8 mouse cellular contexts compared by ENCODE assay signal in the genomic region with DNA sequence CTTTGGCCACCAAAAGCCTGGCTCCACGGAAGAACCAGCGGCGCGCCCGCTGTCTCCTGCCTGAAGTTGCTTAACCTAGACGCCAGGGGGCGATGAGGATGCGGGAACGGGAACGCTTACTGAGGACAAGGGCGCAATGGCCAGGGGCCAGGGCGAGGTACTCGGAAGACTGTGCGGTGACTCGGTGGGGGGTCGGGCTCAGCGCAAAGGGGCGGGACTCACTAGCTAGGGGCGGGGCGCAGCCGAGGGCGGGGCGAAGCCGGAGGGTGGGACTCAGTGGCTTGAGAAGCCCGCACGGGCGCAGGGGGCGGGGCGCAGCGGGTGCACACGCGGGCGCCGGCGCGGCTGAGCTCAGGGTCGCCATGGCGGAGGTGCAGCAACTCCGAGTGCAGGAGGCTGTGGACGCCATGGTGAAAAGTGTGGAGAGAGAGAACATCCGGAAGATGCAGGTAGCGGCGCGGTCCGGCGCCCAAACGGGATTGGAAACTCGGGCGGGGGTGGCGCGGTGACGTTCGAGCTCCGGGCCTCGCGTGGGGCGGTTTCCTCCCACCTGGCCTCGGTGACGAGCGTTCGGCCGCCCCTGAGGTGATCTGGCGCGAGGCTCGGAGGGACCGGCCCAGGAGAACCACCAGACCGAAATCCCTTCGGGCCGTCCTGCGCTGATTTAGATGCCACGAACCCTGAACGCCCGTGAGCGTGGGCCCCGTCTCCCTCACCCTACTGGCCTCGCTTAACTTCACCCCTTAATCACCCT. TPM values are rescaled to one million over a fixed set of nuclear protein-coding genes. Genes with fewer than 3 reads are reported as not detected.
DNase-seq lines count a peak whose midpoint lies in the region; ATAC-seq lines count a peak whose summit lies in the region.

Gene Fam136a, plus strand, starts transcription at position 276 of the 754 bp plus-strand sequence.

- H3K36me3 ChIP-seq in hindbrain, embryonic 11.5 days (ENCODE audit: control insufficient read depth, insufficient read depth, low read length): no peaks in the 10 kb centered on the region

- peak; percentile 99 for DNase-seq in Muller cell, postnatal 12 days (ENCODE audit: inconsistent ontology term)
- DNase-seq in cerebellum, adult 9-11 months: peak; percentile 93
- peak; percentile 80 to 93 for DNase-seq in frontal cortex, adult 2 months (ENCODE audit: extremely low spot score in 1 of 2, low spot score in 1 of 2)
- DNase-seq in hindbrain, embryonic 11.5 days (ENCODE audit: low spot score): peak; percentile 99
- DNase-seq in layer of hippocampus, postnatal 10 days (ENCODE audit: low spot score in 2 of 2): peak; percentile 97 to 98
- DNase-seq in lung, postnatal 10 days: peak; percentile 97
- DNase-seq in ovary, postnatal 36 days (ENCODE audit: low spot score): peak; percentile 96
- peak; percentile 94 for DNase-seq in thymus, postnatal 25 days

- no peaks in the 10 kb centered on the region for H3K27me3 ChIP-seq in hindbrain, embryonic 11.5 days (ENCODE audit: control insufficient read depth, insufficient read depth, low read length)

- H3K9ac ChIP-seq in hindbrain, embryonic 11.5 days (ENCODE audit: low read depth, low read length): peak within 1 kb of the TSS; percentile 90

- ATAC-seq in hindbrain, embryonic 11.5 days (ENCODE audit: low FRiP score): peak; percentile 95

- H3K4me1 ChIP-seq in hindbrain, embryonic 11.5 days (replicated peaks; ENCODE audit: control insufficient read depth, insufficient read depth, low read length): no peaks in the 10 kb centered on the region; the same call in 1 of the 2 replicates

- WGBS in hindbrain, embryonic 11.5 days: under 1% methylated on average over 69 of the region's 76 CpGs

- peak within 1 kb of the TSS; percentile 51 for H3K27ac ChIP-seq in hindbrain, embryonic 11.5 days (ENCODE audit: low read depth, low read length)

- peak within 1 kb of the TSS; percentile 71 for H3K4me3 ChIP-seq in hindbrain, embryonic 11.5 days (ENCODE audit: low read depth, low read length)

- no peaks in the 10 kb centered on the region for H3K9me3 ChIP-seq in hindbrain, embryonic 11.5 days (ENCODE audit: control insufficient read depth, low read length)

- peak within 1 kb of the TSS; percentile 87 for H3K4me2 ChIP-seq in hindbrain, embryonic 11.5 days (replicated peaks; ENCODE audit: low read depth, low read length)

RNA-seq across cellular contexts. Expression of gene Fam136a, which starts in this region (rescaled TPM):
- 25.9 and 33.8 TPM in 2 replicates for polyA plus RNA-seq in frontal cortex, adult 2 months (2012; rRNA removed)
- polyA plus RNA-seq in hindbrain, embryonic 11.5 days (2014; fragmentation: Nextera tagmentation; extraction: Ambion mirVana): 137 and 140 TPM in 2 replicates
- 10 to 100 TPM; 37.2 to 38.4 TPM for total RNA-seq in layer of hippocampus, postnatal 10 days (2021)

Comparison
In these comparisons a context has a peak if more than half of its experiments do, and no peak if none do; other contexts are left out.
1. Peak in every context shown above with its lines: DNase-seq, ATAC-seq, H3K4me3 ChIP-seq and H3K27ac ChIP-seq.